Mouse (Mus musculus): ENCODE data around the gene Nfkbie. TPM values are rescaled to one million over a fixed set of nuclear protein-coding genes. Genes with fewer than 3 reads are reported as not detected.

Gene Nfkbie
- polyA plus RNA-seq, 1 experiment from 2014 or later, result 4.8 TPM

DNA sequence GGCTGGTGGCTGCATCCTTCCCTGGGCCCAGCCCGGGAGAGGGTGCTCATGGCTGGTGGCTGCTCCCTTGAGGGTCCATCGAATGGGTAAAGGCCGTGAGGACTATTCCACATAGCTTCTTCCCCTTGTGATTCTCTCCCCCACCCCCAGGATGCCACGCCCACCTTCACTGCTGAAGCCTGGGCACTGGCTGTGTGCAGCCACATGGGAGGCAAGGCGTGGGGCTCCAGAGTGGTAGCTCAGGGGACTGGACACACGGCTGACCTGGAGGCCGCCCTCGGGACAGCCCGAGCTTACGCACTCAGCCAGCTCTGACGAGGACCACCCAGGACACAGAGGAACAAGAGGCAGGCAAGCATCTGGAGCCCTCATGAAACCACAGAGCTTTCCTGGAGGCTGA, 35.4 kb upstream of the Nfkbie start:
- H3K9me3 ChIP-seq (replicated peaks), result no peaks in the 10 kb centered on the region
- 82% methylated on average over 11 of the region's 11 CpGs for WGBS
- H3K4me3 ChIP-seq (replicated peaks), result no peak overlapping the region
- no peak for ATAC-seq (ENCODE audit: low FRiP score)
- peaks cover 18% of the 10 kb centered on the region for H3K4me1 ChIP-seq
- H3K27me3 ChIP-seq (replicated peaks), result peaks cover 3% of the 10 kb centered on the region; the same call in 1 of the 2 replicates
- H3K36me3 ChIP-seq, result peaks cover 19% of the 10 kb centered on the region
- no peak overlapping the region for H3K4me2 ChIP-seq
- no peak overlapping the region for H3K9ac ChIP-seq (replicated peaks)
- no peak overlapping the region for H3K27ac ChIP-seq (replicated peaks)

DNA sequence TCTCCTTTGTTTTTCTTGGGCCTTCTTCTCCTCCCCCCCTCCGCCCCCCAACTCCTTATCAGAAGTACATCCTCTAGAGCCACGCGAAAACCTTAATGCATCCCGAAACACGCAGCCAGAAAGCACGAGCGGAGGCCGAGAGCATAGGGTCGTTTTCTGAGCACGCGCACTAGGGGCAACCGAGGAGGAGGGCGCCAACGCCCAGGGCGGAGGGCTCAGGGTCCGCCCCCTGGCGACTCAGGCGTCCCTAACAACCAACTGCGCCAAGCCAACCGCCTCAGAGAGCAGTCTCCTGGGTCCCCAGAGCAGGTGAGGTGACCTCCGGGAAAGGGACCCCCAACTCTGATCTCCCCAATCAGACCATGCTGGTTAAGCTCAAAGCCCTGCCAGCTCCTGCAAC, 32.2 kb upstream of the Nfkbie start, which contains the start of gene Tcte1:
TSS of gene Tcte1 (plus strand) at position 172 of the 400 bp plus-strand sequence.
- Histone ChIP-seq H3K4me3 (replicated peaks) (peak within 1 kb of the TSS; percentile 38), H3K27me3 (replicated peaks) (peaks cover 12% of the 10 kb centered on the region), H3K4me1 (peaks cover 15% of the 10 kb centered on the region), H3K9ac (replicated peaks) (peak within 1 kb of the TSS; percentile 44), H3K36me3 (peaks cover 15% of the 10 kb centered on the region), H3K9me3 (replicated peaks) (no peaks in the 10 kb centered on the region), H3K4me2 (peak within 1 kb of the TSS; percentile 71), H3K27ac (replicated peaks) (no peak within 1 kb of the TSS)
- WGBS, result under 1% methylated on average over 21 of the region's 21 CpGs
- peak; percentile 87 for ATAC-seq (ENCODE audit: low FRiP score)

DNA sequence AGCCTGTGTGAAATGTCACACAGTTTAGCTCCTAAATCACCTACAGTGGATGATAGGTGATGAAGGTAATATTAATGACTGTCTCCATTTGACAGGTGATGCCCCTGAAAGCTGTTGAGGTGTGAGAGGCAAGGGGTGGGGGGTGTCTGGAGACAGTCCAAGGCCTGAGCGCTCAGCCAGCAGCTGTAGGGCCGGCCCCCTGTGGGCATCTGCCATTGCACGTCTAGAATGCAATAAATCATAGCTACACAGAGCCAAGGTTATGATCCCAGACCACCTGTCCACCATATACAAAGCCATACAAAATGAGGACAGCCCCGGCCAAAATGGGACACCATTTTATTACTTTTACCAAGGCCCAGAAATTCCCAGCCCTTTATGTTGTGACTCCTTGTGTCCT, 30.5 kb upstream of the Nfkbie start:
- H3K27me3 ChIP-seq (replicated peaks), result peaks cover 21% of the 10 kb centered on the region
- peaks cover 8% of the 10 kb centered on the region for H3K36me3 ChIP-seq
- no peak overlapping the region for H3K4me2 ChIP-seq
- no peaks in the 10 kb centered on the region for H3K9me3 ChIP-seq (replicated peaks)
- no peak overlapping the region for H3K9ac ChIP-seq (replicated peaks)
- peaks cover 15% of the 10 kb centered on the region for H3K4me1 ChIP-seq
- H3K4me3 ChIP-seq (replicated peaks), result no peak overlapping the region
- no peak overlapping the region for H3K27ac ChIP-seq (replicated peaks)
- no peak for ATAC-seq (ENCODE audit: low FRiP score)
- 39% methylated on average over 4 of the region's 4 CpGs for WGBS

DNA sequence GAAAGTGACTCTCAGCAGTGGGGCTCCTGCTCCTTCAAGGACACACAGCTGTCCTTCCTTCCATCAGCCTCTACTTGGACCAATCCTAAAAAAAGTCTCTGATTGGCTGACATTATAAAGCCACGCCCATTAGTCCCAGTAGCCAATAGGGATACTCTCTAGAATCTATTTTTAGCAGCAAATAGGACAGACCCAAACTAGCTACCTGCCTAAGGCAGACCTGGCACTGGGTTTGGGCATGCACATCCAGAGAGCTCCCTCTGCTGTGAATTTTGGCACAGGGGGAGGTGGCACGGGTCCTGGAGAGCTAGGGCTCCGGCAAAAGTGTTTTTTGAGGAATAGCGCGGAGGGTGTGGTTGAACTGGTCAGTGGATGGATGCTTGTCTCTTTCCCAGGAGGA, 28.9 kb upstream of the Nfkbie start:
- Histone ChIP-seq H3K4me2 (no peak overlapping the region), H3K9me3 (replicated peaks) (no peaks in the 10 kb centered on the region), H3K27me3 (replicated peaks) (peaks cover 28% of the 10 kb centered on the region), H3K9ac (replicated peaks) (no peak overlapping the region), H3K27ac (replicated peaks) (no peak overlapping the region), H3K4me1 (peaks cover 15% of the 10 kb centered on the region), H3K36me3 (no peaks in the 10 kb centered on the region), H3K4me3 (replicated peaks) (no peak overlapping the region)
- ATAC-seq (ENCODE audit: low FRiP score), result no peak
- WGBS, result 23% methylated on average over 5 of the region's 5 CpGs

GRCm38 (mm10) chr17:45530346-45530782, 25.1 kb upstream of the Nfkbie start:
- Histone ChIP-seq H3K36me3 (no peaks in the 10 kb centered on the region), H3K9ac (replicated peaks) (no peak overlapping the region), H3K9me3 (replicated peaks) (no peaks in the 10 kb centered on the region), H3K4me3 (replicated peaks) (no peak overlapping the region), H3K4me1 (no peaks in the 10 kb centered on the region), H3K27ac (replicated peaks) (no peak overlapping the region), H3K27me3 (replicated peaks) (peaks cover 51% of the 10 kb centered on the region), H3K4me2 (no peak overlapping the region)
- WGBS, result 40% methylated on average over 13 of the region's 13 CpGs
- ATAC-seq (ENCODE audit: low FRiP score), result no peak

DNA sequence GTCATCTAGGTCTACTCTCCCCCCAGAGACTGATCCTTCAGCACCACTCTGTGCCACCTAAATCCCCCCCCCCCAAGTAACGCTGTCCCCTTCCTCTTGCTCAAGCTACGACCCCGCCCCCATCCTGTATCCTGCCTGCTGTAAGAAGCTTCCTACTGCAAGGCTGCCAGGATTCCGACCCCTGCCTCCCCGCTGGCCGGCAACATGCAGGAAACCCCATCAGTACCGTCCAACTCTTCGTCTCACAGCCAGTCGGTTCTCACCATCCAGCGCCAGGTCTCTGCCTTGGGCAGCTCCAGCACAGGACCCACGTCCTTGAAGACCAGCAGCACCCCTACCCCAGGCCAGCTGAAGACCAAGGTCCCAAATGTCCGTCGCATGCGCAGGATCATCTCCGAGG, 22.6 kb upstream of the Nfkbie start:
- Histone ChIP-seq H3K27me3 (replicated peaks) (peaks cover 62% of the 10 kb centered on the region), H3K36me3 (no peaks in the 10 kb centered on the region), H3K27ac (replicated peaks) (no peak overlapping the region), H3K4me2 (no peak overlapping the region), H3K4me1 (no peaks in the 10 kb centered on the region), H3K9ac (replicated peaks) (no peak overlapping the region), H3K9me3 (replicated peaks) (no peaks in the 10 kb centered on the region), H3K4me3 (replicated peaks) (no peak overlapping the region)
- no peak for ATAC-seq (ENCODE audit: low FRiP score)
- WGBS, result 58% methylated on average over 15 of the region's 15 CpGs

- 18% methylated on average over 5 of the region's 5 CpGs for WGBS
These were observed 19.2 kb upstream of the Nfkbie start for GRCm38 (mm10) chr17:45536264-45536663.

DNA sequence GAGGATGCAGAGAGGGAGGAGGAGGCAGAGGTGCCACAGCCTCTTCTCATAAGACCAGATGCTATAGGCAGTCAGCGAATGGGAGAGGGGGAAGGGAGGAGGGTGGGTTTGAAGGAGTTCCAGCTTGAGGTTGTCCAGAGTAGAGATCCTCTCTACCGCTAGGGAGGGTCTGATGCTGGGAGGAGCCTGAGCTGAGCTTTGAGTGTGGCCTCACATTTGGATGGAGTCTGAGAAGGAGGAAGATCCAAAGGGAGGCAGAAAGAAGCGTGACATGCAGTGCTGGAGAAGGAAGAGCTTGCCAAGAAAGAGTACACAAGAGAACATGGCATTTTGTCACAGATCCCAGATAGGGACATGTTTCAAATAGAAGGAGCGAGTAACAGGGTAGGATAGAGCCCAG, 17.1 kb upstream of the Nfkbie start:
- H3K27ac ChIP-seq (replicated peaks), result no peak overlapping the region
- no peaks in the 10 kb centered on the region for H3K4me1 ChIP-seq
- WGBS, result 67% methylated on average over 4 of the region's 4 CpGs
- no peaks in the 10 kb centered on the region for H3K36me3 ChIP-seq
- H3K4me2 ChIP-seq, result no peak overlapping the region
- no peak for ATAC-seq (ENCODE audit: low FRiP score)
- H3K9me3 ChIP-seq (replicated peaks), result no peaks in the 10 kb centered on the region
- no peak overlapping the region for H3K4me3 ChIP-seq (replicated peaks)
- no peak overlapping the region for H3K9ac ChIP-seq (replicated peaks)
- peaks cover 45% of the 10 kb centered on the region for H3K27me3 ChIP-seq (replicated peaks)

More at GRCm38 (mm10) chr17:45536264-45536663, 19.2 kb upstream of the Nfkbie start:
- Histone ChIP-seq H3K9me3 (replicated peaks) (no peaks in the 10 kb centered on the region), H3K4me3 (replicated peaks) (no peak overlapping the region), H3K27me3 (replicated peaks) (peaks cover 56% of the 10 kb centered on the region), H3K4me2 (no peak overlapping the region), H3K36me3 (no peaks in the 10 kb centered on the region), H3K27ac (replicated peaks) (no peak overlapping the region), H3K9ac (replicated peaks) (no peak overlapping the region), H3K4me1 (no peaks in the 10 kb centered on the region)
- ATAC-seq (ENCODE audit: low FRiP score), result no peak

- H3K4me3 ChIP-seq (replicated peaks), result no peak overlapping the region
- no peak for ATAC-seq (ENCODE audit: low FRiP score)
These were observed 15.8 kb upstream of the Nfkbie start for GRCm38 (mm10) chr17:45539664-45540063.

GRCm38 (mm10) chr17:45542129-45542528, 13.4 kb upstream of the Nfkbie start:
- 33% methylated on average over 6 of the region's 6 CpGs for WGBS
- Histone ChIP-seq H3K27me3 (replicated peaks) (peaks cover 49% of the 10 kb centered on the region), H3K4me3 (replicated peaks) (no peak overlapping the region), H3K36me3 (peaks cover 18% of the 10 kb centered on the region), H3K27ac (replicated peaks) (no peak overlapping the region), H3K4me1 (peaks cover 25% of the 10 kb centered on the region), H3K9ac (replicated peaks) (no peak overlapping the region), H3K4me2 (no peak overlapping the region), H3K9me3 (replicated peaks) (no peaks in the 10 kb centered on the region)
- ATAC-seq (ENCODE audit: low FRiP score), result no peak

More at GRCm38 (mm10) chr17:45539664-45540063, 15.8 kb upstream of the Nfkbie start:
- 80% methylated on average over 21 of the region's 21 CpGs for WGBS
- peaks cover 10% of the 10 kb centered on the region for H3K4me1 ChIP-seq
- H3K27ac ChIP-seq (replicated peaks), result no peak overlapping the region
- H3K9ac ChIP-seq (replicated peaks), result no peak overlapping the region
- peaks cover 8% of the 10 kb centered on the region for H3K36me3 ChIP-seq
- no peaks in the 10 kb centered on the region for H3K9me3 ChIP-seq (replicated peaks)
- peaks cover 45% of the 10 kb centered on the region for H3K27me3 ChIP-seq (replicated peaks)
- no peak overlapping the region for H3K4me2 ChIP-seq

- H3K4me2 ChIP-seq, result no peak overlapping the region
- no peak overlapping the region for H3K9ac ChIP-seq (replicated peaks)
- H3K36me3 ChIP-seq, result peaks cover 18% of the 10 kb centered on the region
- no peak overlapping the region for H3K27ac ChIP-seq (replicated peaks)
- peaks cover 31% of the 10 kb centered on the region for H3K4me1 ChIP-seq
- H3K4me3 ChIP-seq (replicated peaks), result no peak overlapping the region
- ATAC-seq (ENCODE audit: low FRiP score), result no peak
- 74% methylated on average over 2 of the region's 2 CpGs for WGBS
- H3K27me3 ChIP-seq (replicated peaks), result peaks cover 52% of the 10 kb centered on the region
- no peaks in the 10 kb centered on the region for H3K9me3 ChIP-seq (replicated peaks)
These were observed 12.8 kb upstream of the Nfkbie start for GRCm38 (mm10) chr17:45542705-45543104.

DNA sequence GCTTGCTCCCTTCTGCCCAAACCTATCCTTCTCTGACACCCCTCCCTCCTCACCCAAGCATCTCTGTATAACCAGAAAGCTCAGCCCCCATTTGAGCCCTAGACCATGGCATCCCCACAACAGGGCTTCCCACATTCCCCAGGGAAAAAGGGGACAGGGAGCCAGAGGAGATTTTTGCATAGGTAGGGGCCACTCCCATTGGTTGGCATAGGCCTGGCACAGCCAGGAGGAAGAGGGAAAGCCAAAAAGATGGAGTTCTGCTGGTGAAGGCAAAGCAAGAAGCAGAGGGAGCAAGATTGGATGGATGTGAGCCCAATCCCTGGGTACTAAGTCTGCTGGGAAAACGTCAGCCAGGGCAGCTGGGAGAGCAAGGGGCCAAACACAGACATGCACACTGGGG, 12.4 kb upstream of the Nfkbie start:
- Histone ChIP-seq H3K9ac (replicated peaks) (no peak overlapping the region), H3K27me3 (replicated peaks) (peaks cover 53% of the 10 kb centered on the region), H3K4me1 (peaks cover 35% of the 10 kb centered on the region), H3K4me2 (no peak overlapping the region), H3K4me3 (replicated peaks) (no peak overlapping the region), H3K36me3 (peaks cover 18% of the 10 kb centered on the region), H3K9me3 (replicated peaks) (no peaks in the 10 kb centered on the region), H3K27ac (replicated peaks) (no peak overlapping the region)
- ATAC-seq (ENCODE audit: low FRiP score), result no peak
- WGBS, result 55% methylated on average over 1 of the region's 1 CpGs
